Mouse (Mus musculus) brown adipose tissue, adult 24 weeks (tissue): ENCODE results near the gene Glis3. TPM values are rescaled to one million over a fixed set of nuclear protein-coding genes. Genes with fewer than 3 reads are reported as not detected.

Source experiments
- H3K27ac ChIP-seq: fragments of 200-500 bp; replicated peaks from 2 replicates; pipeline ENCODE4 v1.5.1; 2012; ENCODE audit warnings: low read depth, mild to moderate bottlenecking, low read length
- H3K4me1 ChIP-seq: fragments of 200-500 bp; 2 replicates; pipeline ENCODE4 v1.6.1; 2012; ENCODE audit warnings: low read length, mixed read lengths; ENCODE audit not compliant: control insufficient read depth, insufficient read depth, insufficient read length
- H3K4me3 ChIP-seq: fragments of 200-500 bp; 2 replicates; pipeline ENCODE4 v1.5.1; 2012; ENCODE audit warnings: low read depth, mild to moderate bottlenecking, low read length, moderate library complexity; ENCODE audit not compliant: insufficient read depth
- polyA plus RNA-seq: library from polyadenylated mRNA; stranded (reverse); fragments of >200 nt; gene quantifications from 2 replicates; pipeline ENCODE4 v1.2.4, GENCODE M21; 2012; ENCODE audit not compliant: missing spikeins, insufficient read depth, insufficient read length

The Glis3 gene
- polyA plus RNA-seq, 1 experiment: 4.2 TPM

GRCm38 (mm10) chr19:28517464-28518080, 162.3 kb downstream of the Glis3 start:
- no peak overlapping the region for H3K27ac ChIP-seq
- H3K4me3 ChIP-seq: no peak overlapping the region
- H3K4me1 ChIP-seq: no peaks in the 10 kb centered on the region

GRCm38 (mm10) chr19:28516487-28516886, 163.4 kb downstream of the Glis3 start:
- H3K4me1 ChIP-seq: no peaks in the 10 kb centered on the region
- H3K4me3 ChIP-seq: no peak overlapping the region
- H3K27ac ChIP-seq: no peak overlapping the region

GRCm38 (mm10) chr19:28512475-28512874, 167.4 kb downstream of the Glis3 start:
- Histone ChIP-seq H3K4me3 (no peak overlapping the region), H3K4me1 (no peaks in the 10 kb centered on the region), H3K27ac (no peak overlapping the region)

- no peaks in the 10 kb centered on the region for H3K4me1 ChIP-seq
- no peak overlapping the region for H3K27ac ChIP-seq
- H3K4me3 ChIP-seq: no peak overlapping the region
Observed at GRCm38 (mm10) chr19:28511910-28512309, 168.0 kb downstream of the Glis3 start.

- H3K4me3 ChIP-seq: no peak overlapping the region
- no peaks in the 10 kb centered on the region for H3K4me1 ChIP-seq
- no peak overlapping the region for H3K27ac ChIP-seq
Observed at GRCm38 (mm10) chr19:28505376-28505775, 174.5 kb downstream of the Glis3 start.

GRCm38 (mm10) chr19:28503011-28503410, 176.9 kb downstream of the Glis3 start:
- Histone ChIP-seq H3K4me1 (no peaks in the 10 kb centered on the region), H3K4me3 (no peak overlapping the region), H3K27ac (no peak overlapping the region)

- H3K27ac ChIP-seq: no peak overlapping the region
- no peaks in the 10 kb centered on the region for H3K4me1 ChIP-seq
- H3K4me3 ChIP-seq: no peak overlapping the region
Observed at GRCm38 (mm10) chr19:28500975-28501374, 178.9 kb downstream of the Glis3 start.

GRCm38 (mm10) chr19:28500505-28500904, 179.4 kb downstream of the Glis3 start:
- Histone ChIP-seq H3K27ac (no peak overlapping the region), H3K4me1 (no peaks in the 10 kb centered on the region), H3K4me3 (no peak overlapping the region)

- H3K27ac ChIP-seq: no peak overlapping the region
- H3K4me1 ChIP-seq: no peaks in the 10 kb centered on the region
- H3K4me3 ChIP-seq: no peak overlapping the region
Observed at GRCm38 (mm10) chr19:28499786-28500185, 180.1 kb downstream of the Glis3 start.

GRCm38 (mm10) chr19:28495926-28496325, 184.0 kb downstream of the Glis3 start:
- Histone ChIP-seq H3K4me3 (no peak overlapping the region), H3K27ac (no peak overlapping the region), H3K4me1 (no peaks in the 10 kb centered on the region)

GRCm38 (mm10) chr19:28493605-28494260, 186.1 kb downstream of the Glis3 start:
- Histone ChIP-seq H3K27ac (no peak overlapping the region), H3K4me1 (no peaks in the 10 kb centered on the region), H3K4me3 (no peak overlapping the region)

GRCm38 (mm10) chr19:28478055-28478454, 201.8 kb downstream of the Glis3 start:
- H3K4me1 ChIP-seq: no peaks in the 10 kb centered on the region
- no peak overlapping the region for H3K27ac ChIP-seq
- H3K4me3 ChIP-seq: no peak overlapping the region

- Histone ChIP-seq H3K4me3 (no peak overlapping the region), H3K4me1 (no peaks in the 10 kb centered on the region), H3K27ac (no peak overlapping the region)
Observed at GRCm38 (mm10) chr19:28477326-28477863, 202.5 kb downstream of the Glis3 start.

- no peak overlapping the region for H3K4me3 ChIP-seq
- H3K27ac ChIP-seq: no peak overlapping the region
- no peaks in the 10 kb centered on the region for H3K4me1 ChIP-seq
Observed at GRCm38 (mm10) chr19:28473621-28474020, 206.3 kb downstream of the Glis3 start.

- no peaks in the 10 kb centered on the region for H3K4me1 ChIP-seq
- H3K4me3 ChIP-seq: no peak overlapping the region
- H3K27ac ChIP-seq: no peak overlapping the region
Observed at GRCm38 (mm10) chr19:28471144-28471543, 208.7 kb downstream of the Glis3 start.

- no peaks in the 10 kb centered on the region for H3K4me1 ChIP-seq
- H3K4me3 ChIP-seq: no peak overlapping the region
- no peak overlapping the region for H3K27ac ChIP-seq
Observed at GRCm38 (mm10) chr19:28465779-28466178, 214.1 kb downstream of the Glis3 start.
